Mouse (Mus musculus) forebrain, embryonic 12.5 days (tissue): ENCODE measurements around the gene Clvs2. TPM values are rescaled to one million over a fixed set of nuclear protein-coding genes. Genes with fewer than 3 reads are reported as not detected.

Experiments
- polyA plus RNA-seq: library from polyadenylated mRNA; unstranded; fragments of >200 nt; fragmentation: Nextera tagmentation; extraction: Ambion mirVana; gene quantifications from 2 replicates; pipeline ENCODE4 v1.2.1, GENCODE M21; 2016

Clvs2 gene
- polyA plus RNA-seq, 1 experiment from 2014 or later: 3.8 TPM

Other genes starting within 250 kb of the Clvs2 start
- gene Sult3a2, start 161.9 kb upstream of the Clvs2 start, polyA plus RNA-seq: not detected in 2 replicates
- not detected in 2 replicates for gene Sult3a1, start 233.0 kb upstream of the Clvs2 start, polyA plus RNA-seq